In the genomic region with DNA sequence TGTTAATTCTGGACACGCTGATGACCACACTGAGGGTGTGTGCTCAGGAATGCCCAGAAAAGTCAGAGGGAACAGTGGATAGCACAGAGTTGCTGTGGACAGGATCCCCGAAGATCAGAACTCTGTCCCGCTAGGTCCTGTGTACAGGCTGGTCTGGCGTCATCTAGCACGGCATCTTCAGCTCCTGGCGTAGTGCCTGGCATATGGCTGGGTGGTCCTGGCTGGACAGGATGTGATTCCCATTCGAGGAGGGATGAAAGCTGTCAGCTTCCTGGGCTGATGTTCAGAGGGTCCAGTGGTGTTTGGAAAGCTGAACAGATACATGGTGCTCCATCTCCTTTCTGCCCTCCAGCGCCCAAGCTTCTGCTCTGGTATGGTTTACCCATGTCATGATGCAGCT, we compare ENCODE assay signal across 34 mouse cellular contexts. TPM values are rescaled to one million over a fixed set of nuclear protein-coding genes. Genes with fewer than 3 reads are reported as not detected.
"Had no signal": no experiment of that assay in that cellular context is flagged by ENCODE, and none has a peak within 500 bp of the region (broad histone marks: within the 10 kb centered on the region; RNA-seq: fewer than 3 reads in every experiment).

No protein-coding gene starts in this region.

- H3K9me3 ChIP-seq: heart, embryonic 13.5 days; heart, embryonic 15.5 days; hindbrain, embryonic 10.5 days; hindbrain, embryonic 12.5 days; intestine, embryonic 15.5 days; limb, embryonic 10.5 days; limb, embryonic 12.5 days had no signal

- DNase-seq: gastrocnemius, adult 2 months; gastrocnemius, postnatal 10 days; gastrocnemius, postnatal 25 days; heart, adult 2 months; heart, postnatal 4 days; kidney, adult 18-20 months; kidney, adult 8-10 months; kidney, postnatal 10 days; kidney, postnatal 25 days; kidney, postnatal 4 days; liver had no signal

- H3K27ac ChIP-seq: gastrocnemius, adult 2 months; heart, adult 2 months; heart, embryonic 13.5 days; heart, embryonic 15.5 days; hindbrain, embryonic 10.5 days; hindbrain, embryonic 12.5 days; hindbrain, embryonic 14.5 days; intestine, embryonic 15.5 days; layer of hippocampus, adult 2 months; limb, embryonic 10.5 days; limb, embryonic 12.5 days had no signal

- H3K4me2 ChIP-seq: heart, embryonic 11.5 days; heart, embryonic 13.5 days; heart, embryonic 15.5 days; hindbrain, embryonic 12.5 days; hindbrain, embryonic 14.5 days; intestine, embryonic 15.5 days; limb, embryonic 12.5 days had no signal

- H3K36me3 ChIP-seq: heart, embryonic 13.5 days; heart, embryonic 15.5 days; hindbrain, embryonic 10.5 days; hindbrain, embryonic 12.5 days; intestine, embryonic 15.5 days; limb, embryonic 10.5 days; limb, embryonic 12.5 days had no signal

- H3K27me3 ChIP-seq: heart, embryonic 13.5 days; heart, embryonic 15.5 days; hindbrain, embryonic 12.5 days; intestine, embryonic 15.5 days; limb, embryonic 12.5 days had no signal

- ATAC-seq: hindbrain, embryonic 16.5 days; inflammation-experienced regulatory T-cells, adult 6 months; intestine, embryonic 15.5 days; intestine, postnatal 0 days had no signal

- H3K4me3 ChIP-seq: gastrocnemius, adult 2 months; heart, adult 2 months; heart, embryonic 13.5 days; heart, embryonic 15.5 days; hindbrain, embryonic 10.5 days; hindbrain, embryonic 12.5 days; intestine, embryonic 15.5 days; layer of hippocampus, adult 2 months; limb, embryonic 10.5 days; limb, embryonic 12.5 days had no signal

- H3K4me1 ChIP-seq: heart, embryonic 13.5 days; heart, embryonic 15.5 days; intestine, embryonic 15.5 days had no signal

- H3K9ac ChIP-seq: heart, embryonic 13.5 days; heart, embryonic 15.5 days; hindbrain, embryonic 12.5 days; hindbrain, embryonic 14.5 days; intestine, embryonic 15.5 days; limb, embryonic 12.5 days had no signal

RNA-seq across cellular contexts. Expression of a gene that starts 45.2 kb away (rescaled TPM):
- total RNA-seq: gastrocnemius, adult 2 months; gastrocnemius, postnatal 10 days; gastrocnemius, postnatal 25 days; gastrocnemius, postnatal 4 days; granulocyte monocyte progenitor cell, adult 5-6 weeks; heart, postnatal 25 days; layer of hippocampus, adult 2 months; layer of hippocampus, postnatal 10 days; layer of hippocampus, postnatal 25 days; left cerebral cortex, adult 8-10 months; left cerebral cortex, postnatal 10 days; left cerebral cortex, postnatal 25 days had no signal
- polyA plus RNA-seq: heart, embryonic 11.5 days; heart, embryonic 13.5 days; heart, embryonic 15.5 days; heart, postnatal 0 days; hindbrain, embryonic 10.5 days; hindbrain, embryonic 12.5 days; hindbrain, embryonic 14.5 days; hindbrain, embryonic 16.5 days; inflammation-experienced regulatory T-cells, adult 6 months; limb, embryonic 10.5 days; limb, embryonic 12.5 days; limb, embryonic 14.5 days had no signal
